Mouse (Mus musculus) G1E-ER4 (cell line): ENCODE measurements around the gene 6430628N08Rik. TPM values are rescaled to one million over a fixed set of nuclear protein-coding genes. Genes with fewer than 3 reads are reported as not detected.

Source experiments
- GATA1 ChIP-seq: IDR thresholded peaks from one replicate; pipeline ENCODE4 v1.8.0; 2012; ENCODE audit warnings: low read length, inconsistent platforms
- polyA plus RNA-seq: library from polyadenylated mRNA; stranded (reverse); fragments of >175 nt; gene quantifications from 2 replicates; pipeline ENCODE4 v1.2.3, GENCODE M21; 2012

6430628N08Rik gene
- polyA plus RNA-seq = not detected in 2 replicates

DNA sequence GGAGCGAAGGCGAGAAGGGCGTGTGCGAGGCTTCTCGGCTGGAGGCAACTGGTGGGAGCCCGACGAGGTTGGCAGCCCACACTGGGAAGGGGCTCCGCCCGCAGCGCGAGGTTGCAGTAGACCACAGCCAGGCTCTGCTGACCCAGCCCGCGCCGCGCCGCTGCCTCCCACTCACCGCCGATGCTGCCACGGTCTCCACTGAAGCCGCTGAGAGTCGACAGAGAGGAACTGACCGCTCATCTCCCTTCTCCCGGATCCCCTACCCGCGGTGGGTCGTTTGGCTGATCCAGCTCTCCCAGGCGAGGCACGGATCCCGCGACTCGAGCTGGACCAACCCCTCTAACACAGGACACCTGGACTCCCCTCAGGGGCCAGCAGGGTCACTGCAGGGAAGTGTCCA lies at the start of gene 6430628N08Rik:
TSS of gene 6430628N08Rik (plus strand) at position 113 of the 400 bp plus-strand sequence.
- no peak for TF ChIP-seq GATA1

DNA sequence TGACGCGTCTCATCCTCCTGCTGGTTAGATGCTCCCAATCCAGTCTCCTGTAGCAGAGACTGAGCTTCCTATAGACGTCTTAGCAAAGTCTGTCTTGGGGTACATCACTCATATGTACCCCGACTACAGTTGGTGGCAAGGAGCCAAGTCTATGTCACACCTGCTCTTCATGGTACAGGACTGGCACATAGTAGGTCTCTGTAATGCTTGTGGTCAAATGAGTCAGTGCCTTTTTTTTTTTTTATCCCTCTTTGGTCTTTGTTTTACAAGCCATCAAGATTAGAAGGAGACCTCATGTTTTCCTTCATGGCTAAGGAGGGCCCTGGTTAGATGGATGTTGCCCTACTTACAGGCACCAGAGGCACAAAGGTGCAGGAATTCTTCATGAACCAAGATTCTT lies 49.6 kb upstream of the 6430628N08Rik start:
- TF ChIP-seq GATA1 = no peak

DNA sequence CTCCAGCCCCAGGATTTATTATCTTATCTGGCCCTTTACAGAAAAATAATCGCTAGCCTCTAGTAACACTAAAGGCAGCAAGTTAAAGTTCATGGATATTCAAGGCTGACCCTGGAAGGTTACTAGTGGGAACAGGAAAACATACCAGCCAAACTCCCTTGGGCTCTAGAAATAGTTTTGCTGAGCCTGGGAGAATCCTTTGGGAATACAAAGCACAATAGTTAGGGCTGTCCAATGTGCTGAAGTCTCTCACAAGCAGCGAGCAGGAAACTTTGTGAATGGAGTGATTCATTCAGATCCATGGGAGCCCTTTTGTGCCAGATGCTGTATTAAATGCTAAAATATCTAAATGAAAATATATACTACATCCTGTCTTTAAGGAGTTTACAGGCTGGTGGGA lies 43.8 kb upstream of the 6430628N08Rik start:
- TF ChIP-seq GATA1 = no peak

DNA sequence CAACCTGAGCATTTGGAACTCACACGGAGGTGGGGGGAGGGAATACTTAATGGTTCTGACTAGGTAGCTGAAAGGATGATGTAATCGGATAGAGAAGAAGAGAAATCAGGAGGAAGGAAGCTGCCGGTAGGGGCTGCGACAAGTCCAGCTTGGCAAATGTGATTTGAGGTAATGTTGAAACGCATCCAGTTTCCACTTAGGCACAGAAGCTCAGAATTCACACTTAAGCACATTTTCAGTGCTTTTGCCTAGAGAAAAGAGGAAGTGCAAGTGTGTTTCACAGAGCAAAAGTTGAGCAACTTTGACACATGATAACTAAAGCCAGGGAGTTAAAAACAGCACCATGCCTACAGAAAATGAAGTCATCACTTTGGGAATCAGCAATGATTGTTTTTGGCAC lies 43.1 kb upstream of the 6430628N08Rik start:
- TF ChIP-seq GATA1 = no peak

DNA sequence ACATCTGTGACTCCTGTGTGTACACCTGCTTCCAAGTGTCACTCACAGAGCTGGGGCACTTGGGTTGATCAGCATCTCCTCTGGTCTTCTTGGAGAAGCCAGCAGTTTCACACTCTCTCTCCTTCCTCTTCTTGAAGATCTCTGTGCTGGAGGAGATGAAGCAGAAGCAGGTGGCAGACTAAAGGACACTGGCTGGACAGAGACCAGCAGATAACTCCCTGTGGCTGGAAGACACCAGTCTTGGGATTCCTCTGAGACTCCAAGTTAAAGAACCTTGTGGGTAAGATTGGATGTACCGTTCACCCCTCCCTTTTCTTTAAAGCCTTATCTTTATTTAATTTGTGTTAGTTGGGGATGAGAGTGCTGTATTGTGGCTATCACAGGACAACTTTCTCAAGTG lies 42.4 kb upstream of the 6430628N08Rik start:
- no peak for TF ChIP-seq GATA1

DNA sequence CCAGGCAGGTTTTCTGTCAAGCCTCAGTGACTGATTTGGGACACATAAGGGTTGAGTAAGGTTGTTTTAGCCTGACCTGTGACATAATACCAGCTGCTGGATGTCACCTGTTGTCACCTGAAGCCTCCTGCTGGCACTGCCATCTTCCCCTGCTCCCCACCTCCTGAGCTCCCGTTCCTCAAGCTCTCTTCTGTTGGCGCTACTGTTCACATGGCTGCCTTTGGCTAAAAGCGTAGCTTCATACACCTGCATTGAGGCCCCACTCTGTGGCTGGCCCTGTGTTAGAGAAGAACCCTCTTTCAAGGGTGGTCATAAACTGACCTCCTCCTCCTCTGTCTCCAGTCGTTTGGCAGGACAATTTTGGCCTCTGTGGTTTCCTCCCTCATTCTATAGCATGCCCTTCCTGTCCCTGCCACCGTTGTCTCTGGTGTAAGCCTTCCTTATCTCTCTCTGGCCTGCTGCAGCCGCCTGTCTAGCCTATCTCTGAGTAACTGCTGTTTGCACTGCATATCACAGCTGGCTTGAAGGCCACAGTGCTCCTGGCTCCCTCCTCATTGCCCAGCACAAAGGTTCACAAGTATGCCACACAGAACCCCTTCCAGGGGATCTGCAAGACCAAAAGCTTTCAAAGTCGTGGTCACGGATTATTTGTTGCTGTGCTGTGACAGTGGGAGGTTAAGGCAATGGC lies 41.3 kb upstream of the 6430628N08Rik start:
- peak; percentile 96 for TF ChIP-seq GATA1

DNA sequence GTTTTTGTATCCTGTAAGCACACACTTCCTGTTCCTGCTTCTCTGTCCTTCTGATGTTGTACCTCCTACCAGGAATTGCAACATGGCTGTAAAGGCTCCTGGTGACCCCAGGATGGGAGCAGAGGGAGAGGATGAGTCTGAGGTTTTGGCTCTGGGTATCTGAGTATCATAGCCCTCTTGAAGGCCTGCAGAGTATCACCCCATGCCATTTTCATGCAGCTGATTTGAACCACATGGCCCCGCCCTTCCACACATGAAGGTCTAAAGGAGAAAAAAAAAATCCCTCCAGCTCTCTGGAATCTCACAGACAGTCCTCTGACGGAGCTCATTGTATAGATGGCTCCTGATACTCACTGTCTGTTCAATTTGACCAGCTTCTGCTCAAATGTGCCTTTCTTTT lies 40.4 kb upstream of the 6430628N08Rik start:
- no peak for TF ChIP-seq GATA1

DNA sequence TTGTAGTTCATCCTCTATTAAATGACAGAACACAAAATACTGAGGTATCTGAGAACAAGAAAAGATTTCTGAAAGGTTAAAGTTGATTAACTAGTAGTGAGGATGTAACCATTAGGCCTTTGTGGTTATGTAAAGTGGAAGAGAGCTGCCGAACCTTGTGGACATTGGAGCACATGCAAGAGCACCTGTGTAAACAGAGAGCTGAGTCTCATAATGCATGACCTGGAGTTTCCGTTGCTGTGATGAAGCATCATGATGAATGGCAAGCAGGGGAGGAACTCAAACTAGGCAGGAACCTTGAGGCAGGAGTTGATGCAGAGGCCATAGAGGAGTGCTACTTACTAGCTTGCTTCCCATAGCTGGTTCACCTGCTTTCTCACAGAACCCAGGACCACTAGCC lies 39.8 kb upstream of the 6430628N08Rik start:
- no peak for TF ChIP-seq GATA1

DNA sequence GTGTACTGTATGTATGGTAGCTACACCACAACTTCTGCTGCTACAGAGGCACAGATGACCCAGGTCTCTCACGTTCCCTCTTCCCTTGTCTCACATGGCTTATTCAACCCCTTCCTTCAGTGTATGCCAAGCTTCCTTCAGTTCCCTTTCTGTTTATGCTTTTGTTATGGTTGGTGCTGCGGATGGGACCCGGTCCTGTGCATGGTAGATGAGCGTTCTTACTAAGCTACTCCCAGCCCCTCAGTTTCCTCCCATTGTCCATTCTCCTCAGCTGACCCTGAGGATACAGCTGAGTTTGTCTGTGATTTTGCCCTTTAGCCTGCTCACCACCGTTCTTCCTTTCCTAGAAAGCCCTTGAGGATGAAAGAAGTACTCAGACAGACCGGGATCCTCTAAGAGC lies 38.9 kb upstream of the 6430628N08Rik start:
- TF ChIP-seq GATA1 = no peak

DNA sequence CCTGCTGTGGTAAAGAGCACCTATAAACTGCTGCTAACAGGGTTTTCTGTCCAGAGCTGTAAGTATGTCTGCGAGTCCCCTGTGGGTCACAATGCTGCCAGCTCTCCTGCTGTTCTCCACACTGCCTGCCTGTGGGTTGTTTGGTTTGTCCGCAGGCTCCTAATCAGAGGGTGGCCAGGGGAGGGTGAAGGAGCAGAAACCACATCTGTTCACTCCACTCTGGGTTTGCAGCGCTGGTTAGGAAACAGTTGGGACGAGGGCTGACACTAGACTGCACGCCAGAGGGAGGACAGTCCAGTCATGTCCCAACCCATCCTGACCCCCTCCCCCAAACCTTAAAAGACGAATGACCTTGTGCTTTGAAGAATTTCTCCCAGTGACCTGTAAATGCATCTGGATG lies 35.4 kb upstream of the 6430628N08Rik start:
- no peak for TF ChIP-seq GATA1

DNA sequence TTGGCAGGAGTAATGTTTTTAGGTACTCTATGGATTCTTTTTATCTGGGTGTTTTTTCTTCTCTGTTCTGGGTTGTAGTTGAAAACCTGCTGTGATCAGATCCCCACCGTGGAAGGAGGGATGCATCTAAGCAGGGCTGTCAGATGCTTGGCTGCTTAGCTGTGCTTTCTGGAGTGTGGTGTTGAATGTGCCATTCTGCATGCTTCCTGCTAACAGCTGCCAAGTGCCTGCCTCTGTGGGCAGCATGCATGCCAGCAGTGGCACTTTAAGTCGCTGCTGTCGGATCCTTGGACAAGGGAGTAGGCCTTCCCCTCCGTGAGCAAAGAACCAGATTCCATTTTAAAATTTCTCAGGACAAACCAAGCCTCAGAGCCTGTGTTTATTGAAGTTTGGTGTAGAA lies 34.9 kb upstream of the 6430628N08Rik start:
- no peak for TF ChIP-seq GATA1

DNA sequence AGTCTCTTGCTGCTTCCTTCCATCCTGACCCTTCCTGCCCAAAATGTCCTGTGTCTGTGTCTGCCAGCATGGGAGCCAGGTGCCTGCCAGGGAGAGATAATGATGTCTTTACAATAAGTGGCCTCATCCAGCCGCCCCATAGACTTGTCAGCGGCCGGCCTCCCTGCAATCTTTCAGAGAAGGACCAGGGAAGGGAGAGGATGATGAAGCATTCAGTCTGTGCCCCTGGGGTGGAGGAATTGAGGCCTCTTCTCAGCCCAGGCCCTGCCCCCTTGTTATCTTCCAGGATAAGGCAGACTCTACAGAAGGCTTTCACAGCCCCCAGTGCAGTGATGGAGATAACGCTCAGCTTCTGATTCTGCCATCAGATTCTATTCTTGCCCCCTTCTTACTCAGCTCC lies 34.2 kb upstream of the 6430628N08Rik start:
- TF ChIP-seq GATA1 = peak; percentile 76

DNA sequence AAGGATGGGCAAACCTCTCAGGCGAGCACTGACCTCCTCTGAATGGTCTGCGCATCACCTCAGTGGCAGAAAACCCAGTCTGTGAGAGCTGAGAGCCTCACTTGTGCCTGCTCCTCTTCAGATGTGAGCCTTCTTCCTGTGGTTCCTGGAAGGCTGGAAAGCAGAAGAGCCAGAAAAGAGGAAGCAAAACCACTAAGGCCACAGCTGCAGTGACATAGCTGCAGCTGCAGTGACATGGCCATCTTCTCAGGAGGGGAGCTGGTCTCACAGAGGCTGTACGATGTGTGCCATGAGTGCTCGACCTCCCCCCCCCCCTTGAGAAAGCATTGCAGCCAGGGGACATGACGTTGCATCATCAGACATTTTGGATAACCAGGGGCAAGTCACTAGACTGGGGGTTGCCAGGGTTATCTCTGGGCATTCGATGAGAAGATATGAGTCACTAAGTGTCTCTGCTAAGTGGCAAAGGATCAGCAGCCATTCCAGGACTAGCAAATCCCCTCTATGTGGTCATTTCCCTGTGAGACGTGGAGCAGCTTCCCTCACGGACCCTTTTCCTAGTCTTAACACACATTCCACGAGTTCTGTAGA lies 33.1 kb upstream of the 6430628N08Rik start:
- TF ChIP-seq GATA1 = no peak

DNA sequence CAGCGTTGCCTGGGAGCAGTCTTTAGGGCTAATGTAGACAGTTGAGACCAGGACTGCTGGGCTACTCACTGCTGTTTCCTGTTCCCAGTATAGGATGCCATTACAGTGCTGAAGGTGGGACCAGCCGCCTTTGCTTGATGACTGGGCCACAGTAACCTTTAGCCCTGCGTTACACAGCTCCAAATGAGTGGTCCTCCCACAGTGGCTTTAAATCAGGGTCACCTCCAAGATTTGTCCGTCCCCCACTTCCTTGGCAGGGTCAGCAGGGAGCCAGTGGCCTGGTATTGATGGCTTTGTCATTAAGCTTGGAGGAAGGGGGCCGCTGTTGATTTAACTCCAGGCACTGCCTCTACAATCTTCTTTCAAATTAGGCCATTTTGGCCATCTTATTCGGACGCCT lies 27.1 kb upstream of the 6430628N08Rik start:
- TF ChIP-seq GATA1 = no peak

DNA sequence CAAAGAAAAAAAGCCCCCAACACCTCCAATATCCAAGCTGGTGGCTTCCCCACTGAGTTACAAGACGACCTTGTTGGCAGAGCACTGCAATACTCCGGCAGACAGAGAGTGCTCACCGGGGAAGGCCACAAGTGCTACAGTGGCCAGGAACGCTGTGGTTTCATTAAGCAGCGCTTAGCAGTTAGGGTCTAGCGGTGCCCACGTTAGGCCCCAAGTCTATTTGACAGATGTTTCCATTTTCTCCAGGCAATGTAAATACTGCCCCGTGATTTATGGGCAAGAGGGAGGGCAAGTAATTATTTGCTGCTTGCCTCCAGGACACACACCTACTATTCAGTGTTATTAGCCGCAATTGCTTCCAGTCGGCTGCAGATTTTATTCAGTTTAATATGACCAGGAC lies 26.6 kb upstream of the 6430628N08Rik start:
- no peak for TF ChIP-seq GATA1

DNA sequence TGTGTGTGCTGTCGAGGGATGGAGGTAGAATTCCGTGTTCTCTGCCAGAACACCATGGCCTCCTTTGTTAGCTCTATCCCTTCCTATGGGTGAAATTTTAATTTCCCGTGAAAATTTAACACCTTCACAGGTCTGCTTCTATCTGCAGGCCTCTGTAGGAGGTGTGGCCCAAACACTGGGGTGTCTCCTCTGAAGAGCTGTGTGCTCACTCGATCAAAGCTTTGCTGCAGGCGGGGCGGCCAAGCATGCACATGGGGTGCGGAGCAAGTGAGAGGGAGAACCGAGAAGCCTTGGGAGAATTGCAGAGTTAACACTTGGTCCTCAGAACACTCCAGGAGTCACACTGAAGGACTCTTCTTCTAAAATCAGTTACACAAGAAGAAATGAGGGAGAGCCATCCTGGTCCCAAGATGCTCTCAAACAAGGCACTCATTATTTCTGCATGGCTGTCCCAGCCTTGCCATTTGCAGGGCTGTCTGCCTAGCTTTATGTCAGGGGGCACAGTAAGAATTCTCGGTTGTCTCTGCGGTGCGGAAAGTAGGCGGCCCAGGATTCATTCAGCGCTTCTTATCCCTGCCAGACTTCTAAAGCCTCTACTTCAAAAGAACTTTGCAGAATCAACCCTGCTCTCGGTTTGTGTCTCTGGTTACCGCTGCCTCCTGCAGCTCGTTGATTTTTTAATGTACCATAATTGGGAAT lies 20.8 kb upstream of the 6430628N08Rik start:
- no peak for TF ChIP-seq GATA1

DNA sequence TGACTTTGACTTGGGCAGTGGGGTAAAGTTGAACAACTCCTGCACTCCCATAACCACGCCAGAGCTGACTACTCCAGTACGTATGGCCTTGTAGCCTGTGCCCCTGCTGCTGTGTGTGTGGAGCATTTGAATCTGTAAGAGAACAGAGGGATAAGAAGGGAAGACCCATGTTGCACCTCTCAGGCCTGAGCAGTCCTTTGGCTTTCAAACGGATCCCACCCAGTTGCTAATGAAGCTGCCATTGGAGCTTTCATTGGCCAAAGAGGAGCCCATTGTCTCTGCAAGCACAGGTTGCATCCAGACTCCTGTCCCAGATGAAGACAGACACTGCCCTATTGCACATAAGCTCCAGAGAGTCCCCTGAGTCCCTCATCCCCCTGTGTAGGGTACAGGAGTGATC lies 17.2 kb upstream of the 6430628N08Rik start:
- TF ChIP-seq GATA1 = no peak

DNA sequence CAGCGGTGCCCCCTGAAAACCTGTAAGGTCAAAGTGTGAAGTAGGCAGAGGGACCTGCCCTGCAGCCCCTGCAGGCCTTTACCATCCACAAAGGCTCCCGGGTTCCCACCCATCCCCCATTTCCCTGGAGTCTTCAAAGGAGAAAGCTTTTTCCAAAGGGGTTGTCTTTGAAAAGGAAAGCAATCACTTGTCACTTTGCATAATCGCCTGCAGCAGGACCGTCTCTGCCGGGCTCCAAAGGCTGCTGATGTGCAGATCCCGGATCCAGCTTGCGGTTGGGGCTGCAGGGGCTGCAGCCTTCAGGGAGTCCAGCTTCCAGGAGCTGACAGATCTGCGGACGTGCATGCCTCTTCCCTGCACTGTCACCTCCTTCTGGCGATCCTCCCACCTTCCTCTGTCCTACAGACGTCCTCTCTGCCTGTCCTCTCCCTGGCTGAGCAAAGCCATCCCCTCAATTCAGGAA lies 12.2 kb upstream of the 6430628N08Rik start:
- no peak for TF ChIP-seq GATA1
